Mouse (Mus musculus) midbrain, embryonic 14.5 days (tissue): ENCODE measurements around the gene Cryba4. TPM values are rescaled to one million over a fixed set of nuclear protein-coding genes. Genes with fewer than 3 reads are reported as not detected.

Source experiments
- polyA plus RNA-seq: library from polyadenylated mRNA; unstranded; fragments of >200 nt; fragmentation: Nextera tagmentation; extraction: Ambion mirVana; gene quantifications from 2 replicates; pipeline ENCODE4 v1.2.1, GENCODE M21; 2014

Gene Cryba4
- polyA plus RNA-seq, 1 experiment from 2014 or later, result 1.2 TPM

Other genes with a start within 250 kb of the Cryba4 start
- 1.9 and 3.8 TPM in 2 replicates for gene Crybb1, start 3.3 kb upstream of the Cryba4 start, polyA plus RNA-seq
- 24.7 and 26.4 TPM in 2 replicates for gene Tpst2, start 24.2 kb upstream of the Cryba4 start, polyA plus RNA-seq
- gene Tfip11, start 73.8 kb upstream of the Cryba4 start, polyA plus RNA-seq, result 29.1 and 29.9 TPM in 2 replicates
- 52.4 and 68.6 TPM in 2 replicates for gene Srrd, start 90.5 kb upstream of the Cryba4 start, polyA plus RNA-seq
- 42.0 and 47.4 TPM in 2 replicates for gene Hps4, start 90.6 kb upstream of the Cryba4 start, polyA plus RNA-seq
- 0.12 and 0.26 TPM in 2 replicates for gene Gm6583, start 103.5 kb upstream of the Cryba4 start, polyA plus RNA-seq
- 91.5 and 103 TPM in 2 replicates for gene Asphd2, start 142.3 kb upstream of the Cryba4 start, polyA plus RNA-seq
- 0.26 and 0.61 TPM in 2 replicates for gene Gm6588, start 196.9 kb upstream of the Cryba4 start, polyA plus RNA-seq